Mouse (Mus musculus) testis, adult 2 months (tissue): ENCODE measurements around the gene Kcnip2. TPM values are rescaled to one million over a fixed set of nuclear protein-coding genes. Genes with fewer than 3 reads are reported as not detected.

Source experiments
- H3K27ac ChIP-seq: fragments of 200-500 bp; 2 replicates; pipeline ENCODE4 v1.5.1; 2012; ENCODE audit warnings: low read depth, low read length; ENCODE audit not compliant: control insufficient read depth, insufficient read depth
- H3K27me3 ChIP-seq: fragments of 200-500 bp; 2 replicates; pipeline ENCODE4 v1.6.1; 2012; ENCODE audit warnings: mild to moderate bottlenecking, low read length, moderate library complexity; ENCODE audit not compliant: control insufficient read depth, insufficient read depth
- H3K36me3 ChIP-seq: fragments of 200-500 bp; 2 replicates; pipeline ENCODE4 v1.6.1; 2012; ENCODE audit warnings: mild to moderate bottlenecking, low read length; ENCODE audit not compliant: control insufficient read depth, insufficient read depth
- H3K4me1 ChIP-seq: fragments of 200-500 bp; 2 replicates; pipeline ENCODE4 v1.6.1; 2012; ENCODE audit warnings: low read length; ENCODE audit not compliant: control insufficient read depth, insufficient read depth
- H3K4me3 ChIP-seq: fragments of 200-500 bp; 2 replicates; pipeline ENCODE4 v1.5.1; 2012; ENCODE audit warnings: low read depth, mild to moderate bottlenecking, low read length, moderate library complexity, mixed read lengths; ENCODE audit not compliant: control insufficient read depth
- CTCF ChIP-seq: fragments of 200-500 bp; IDR thresholded peaks from 2 replicates; pipeline ENCODE4 v1.5.1; 2012; ENCODE audit warnings: low read depth, mild to moderate bottlenecking, inconsistent platforms, low read length, moderate library complexity; ENCODE audit not compliant: control insufficient read depth, insufficient read depth, insufficient replicate concordance
- POLR2A ChIP-seq: fragments of 200-500 bp; IDR thresholded peaks from 2 replicates; pipeline ENCODE4 v1.6.1; 2012; ENCODE audit warnings: low read depth, mild to moderate bottlenecking, inconsistent platforms, low read length, moderate library complexity; ENCODE audit not compliant: control insufficient read depth
- polyA plus RNA-seq: library from polyadenylated mRNA; depleted of rRNA; stranded (reverse); fragments of >200 nt; gene quantifications from 2 replicates; pipeline ENCODE4 v1.2.3, GENCODE M21; 2012

Kcnip2 gene
- polyA plus RNA-seq, 1 experiment: 64.9 TPM

- H3K4me3 ChIP-seq: peak within 1 kb of the TSS; percentile 99
- H3K27me3 ChIP-seq: no peaks in the 10 kb centered on the region
- H3K4me1 ChIP-seq: peaks cover 29% of the 10 kb centered on the region
- H3K36me3 ChIP-seq: no peaks in the 10 kb centered on the region; the same call in 1 of the 2 replicates
- no peak for TF ChIP-seq CTCF
- TF ChIP-seq POLR2A: peak; percentile 65; the same call in 1 of the 2 replicates
- peak within 1 kb of the TSS; percentile 99 for H3K27ac ChIP-seq
Observed at GRCm38 (mm10) chr19:45749243-45750043, 66.4 kb downstream of the Kcnip2 start, which contains the start of gene Npm3. Gene Npm3 (minus strand): TSS chr19:45749591.

- Histone ChIP-seq H3K27me3 (no peaks in the 10 kb centered on the region), H3K4me1 (peaks cover 30% of the 10 kb centered on the region)
Observed at GRCm38 (mm10) chr19:45748691-45749242, 67.1 kb downstream of the Kcnip2 start.

GRCm38 (mm10) chr19:45748206-45748605 is 67.7 kb downstream of the Kcnip2 start:
- TF ChIP-seq POLR2A: no peak
- no peak for TF ChIP-seq CTCF
- peaks cover 3% of the 10 kb centered on the region for H3K27me3 ChIP-seq

More at GRCm38 (mm10) chr19:45748691-45749242, 67.1 kb downstream of the Kcnip2 start:
- TF ChIP-seq CTCF (no peak), POLR2A (no peak; the same call in 1 of the 2 replicates)
- peak overlapping the region; percentile 99 for H3K4me3 ChIP-seq
- H3K27ac ChIP-seq: peak overlapping the region; percentile 99
- no peaks in the 10 kb centered on the region; the same call in 1 of the 2 replicates for H3K36me3 ChIP-seq

GRCm38 (mm10) chr19:45747028-45747867 is 68.6 kb downstream of the Kcnip2 start:
- peaks cover 3% of the 10 kb centered on the region for H3K27me3 ChIP-seq
- TF ChIP-seq POLR2A: no peak
- TF ChIP-seq CTCF: peak; percentile 78; the same call in 1 of the 2 replicates
- no peaks in the 10 kb centered on the region for H3K36me3 ChIP-seq
- H3K4me3 ChIP-seq: peak overlapping the region; percentile 7
- H3K27ac ChIP-seq: no peak overlapping the region
- H3K4me1 ChIP-seq: peaks cover 40% of the 10 kb centered on the region

More at GRCm38 (mm10) chr19:45748206-45748605, 67.7 kb downstream of the Kcnip2 start:
- peak overlapping the region; percentile 99 for H3K4me3 ChIP-seq
- peaks cover 36% of the 10 kb centered on the region for H3K4me1 ChIP-seq
- no peaks in the 10 kb centered on the region; the same call in 1 of the 2 replicates for H3K36me3 ChIP-seq
- peak overlapping the region; percentile 99 for H3K27ac ChIP-seq

GRCm38 (mm10) chr19:45746153-45747020 is 69.5 kb downstream of the Kcnip2 start:
- H3K4me3 ChIP-seq: peak overlapping the region; percentile 19

GRCm38 (mm10) chr19:45745344-45746152 is 70.3 kb downstream of the Kcnip2 start:
- H3K4me1 ChIP-seq: peaks cover 47% of the 10 kb centered on the region
- peaks cover 3% of the 10 kb centered on the region for H3K27me3 ChIP-seq
- TF ChIP-seq POLR2A (no peak), CTCF (no peak)
- no peaks in the 10 kb centered on the region for H3K36me3 ChIP-seq
- no peak overlapping the region for H3K27ac ChIP-seq
- H3K4me3 ChIP-seq: peak overlapping the region; percentile 19

More at GRCm38 (mm10) chr19:45746153-45747020, 69.5 kb downstream of the Kcnip2 start:
- TF ChIP-seq POLR2A (no peak), CTCF (peak; percentile 86; the same call in 1 of the 2 replicates)
- peaks cover 47% of the 10 kb centered on the region for H3K4me1 ChIP-seq
- H3K27me3 ChIP-seq: peaks cover 3% of the 10 kb centered on the region
- no peaks in the 10 kb centered on the region for H3K36me3 ChIP-seq
- no peak overlapping the region for H3K27ac ChIP-seq
